Mouse (Mus musculus) forebrain, embryonic 15.5 days (tissue): ENCODE data around the gene Isca2. TPM values are rescaled to one million over a fixed set of nuclear protein-coding genes. Genes with fewer than 3 reads are reported as not detected.

ENCODE experiments used
- ATAC-seq: fragments of 200-750 bp; cut with Nextera tagmentation; replicated peaks from 2 replicates; pipeline ENCODE4 v1.8.0; 2017; ENCODE audit warnings: mild to moderate bottlenecking, moderate TSS enrichment, moderate library complexity
- H3K27ac ChIP-seq: fragments of 300-500 bp; sonication (generic); replicated peaks from 2 replicates; pipeline ENCODE4 v1.5.1; 2015; ENCODE audit warnings: mild to moderate bottlenecking, inconsistent platforms
- H3K27me3 ChIP-seq: fragments of 300-500 bp; sonication (generic); 2 replicates; pipeline ENCODE4 v1.6.1; 2015; ENCODE audit warnings: inconsistent platforms
- H3K36me3 ChIP-seq: fragments of 300-500 bp; sonication (generic); 2 replicates; pipeline ENCODE4 v1.6.1; 2015; ENCODE audit warnings: mild to moderate bottlenecking, inconsistent platforms
- H3K4me1 ChIP-seq: fragments of 300-500 bp; sonication (generic); 2 replicates; pipeline ENCODE4 v1.6.1; 2015; ENCODE audit warnings: inconsistent platforms
- H3K4me2 ChIP-seq: fragments of 300-500 bp; sonication (generic); replicated peaks from 2 replicates; pipeline ENCODE4 v1.6.1; 2015; ENCODE audit warnings: mild to moderate bottlenecking, inconsistent platforms
- H3K4me3 ChIP-seq: fragments of 300-500 bp; sonication (generic); 2 replicates; pipeline ENCODE4 v1.5.1; 2015; ENCODE audit warnings: mild to moderate bottlenecking, inconsistent platforms
- H3K9ac ChIP-seq: fragments of 300-500 bp; sonication (generic); replicated peaks from 2 replicates; pipeline ENCODE4 v1.6.1; 2015; ENCODE audit warnings: mild to moderate bottlenecking, inconsistent platforms
- H3K9me3 ChIP-seq: fragments of 300-500 bp; sonication (generic); 2 replicates; pipeline ENCODE4 v1.6.1; 2016; ENCODE audit warnings: inconsistent platforms
- WGBS: fragments of 180-500 bp; shearing (Covaris S2); methylation state at CpG from one replicate; pipeline ENCODE4 v1.1.7; 2015; ENCODE audit warnings: mixed read lengths; 5-methylcytosine and 5-hydroxymethylcytosine counted together
- polyA plus RNA-seq: library from polyadenylated mRNA; unstranded; fragments of >200 nt; fragmentation: Nextera tagmentation; extraction: Ambion mirVana; gene quantifications from 2 replicates; pipeline ENCODE4 v1.2.1, GENCODE M21; 2015

Gene Isca2
- polyA plus RNA-seq, 1 experiment from 2014 or later = 125 TPM

- Histone ChIP-seq H3K9ac (no peak overlapping the region), H3K4me2 (no peak overlapping the region), H3K36me3 (no peaks in the 10 kb centered on the region), H3K4me3 (no peak overlapping the region), H3K27me3 (no peaks in the 10 kb centered on the region), H3K27ac (no peak overlapping the region), H3K4me1 (no peaks in the 10 kb centered on the region), H3K9me3 (no peaks in the 10 kb centered on the region)
- no peak for ATAC-seq
- 67% methylated on average over 5 of the region's 5 CpGs for WGBS
These were observed 33.7 kb downstream of the Isca2 start for GRCm38 (mm10) chr12:84806726-84807125.

- Histone ChIP-seq H3K36me3 (no peaks in the 10 kb centered on the region), H3K4me3 (no peak overlapping the region), H3K4me1 (no peaks in the 10 kb centered on the region), H3K4me2 (no peak overlapping the region), H3K27ac (no peak overlapping the region), H3K9ac (no peak overlapping the region), H3K9me3 (no peaks in the 10 kb centered on the region), H3K27me3 (no peaks in the 10 kb centered on the region)
- ATAC-seq = no peak
- 79% methylated on average over 13 of the region's 13 CpGs for WGBS
These were observed 34.3 kb downstream of the Isca2 start for GRCm38 (mm10) chr12:84807351-84807750.

GRCm38 (mm10) chr12:84809033-84809432 lies 36.0 kb downstream of the Isca2 start:
- WGBS = 77% methylated on average over 6 of the region's 6 CpGs
- H3K27me3 ChIP-seq = no peaks in the 10 kb centered on the region

GRCm38 (mm10) chr12:84810810-84811209 lies 37.8 kb downstream of the Isca2 start:
- no peaks in the 10 kb centered on the region for H3K27me3 ChIP-seq
- no peak for ATAC-seq
- no peaks in the 10 kb centered on the region for H3K4me1 ChIP-seq
- H3K4me3 ChIP-seq = no peak overlapping the region
- H3K9me3 ChIP-seq = no peaks in the 10 kb centered on the region
- 67% methylated on average over 1 of the region's 1 CpGs for WGBS
- no peak overlapping the region for H3K4me2 ChIP-seq
- H3K9ac ChIP-seq = no peak overlapping the region
- H3K27ac ChIP-seq = no peak overlapping the region
- H3K36me3 ChIP-seq = no peaks in the 10 kb centered on the region

More at GRCm38 (mm10) chr12:84809033-84809432, 36.0 kb downstream of the Isca2 start:
- Histone ChIP-seq H3K4me1 (no peaks in the 10 kb centered on the region), H3K36me3 (no peaks in the 10 kb centered on the region), H3K9me3 (no peaks in the 10 kb centered on the region), H3K9ac (no peak overlapping the region), H3K27ac (no peak overlapping the region), H3K4me3 (no peak overlapping the region), H3K4me2 (no peak overlapping the region)
- ATAC-seq = no peak

GRCm38 (mm10) chr12:84811510-84811909 lies 38.5 kb downstream of the Isca2 start:
- Histone ChIP-seq H3K4me2 (no peak overlapping the region), H3K27me3 (no peaks in the 10 kb centered on the region), H3K4me3 (no peak overlapping the region), H3K27ac (no peak overlapping the region), H3K9ac (no peak overlapping the region), H3K9me3 (no peaks in the 10 kb centered on the region), H3K4me1 (no peaks in the 10 kb centered on the region), H3K36me3 (no peaks in the 10 kb centered on the region)
- ATAC-seq = no peak
- WGBS = 68% methylated on average over 4 of the region's 4 CpGs

GRCm38 (mm10) chr12:84812004-84812403 lies 39.0 kb downstream of the Isca2 start:
- Histone ChIP-seq H3K9me3 (no peaks in the 10 kb centered on the region), H3K4me1 (no peaks in the 10 kb centered on the region), H3K9ac (no peak overlapping the region), H3K4me2 (no peak overlapping the region), H3K36me3 (no peaks in the 10 kb centered on the region), H3K27me3 (no peaks in the 10 kb centered on the region), H3K4me3 (no peak overlapping the region), H3K27ac (no peak overlapping the region)
- no peak for ATAC-seq
- 64% methylated on average over 3 of the region's 3 CpGs for WGBS

GRCm38 (mm10) chr12:84813773-84814172 lies 40.7 kb downstream of the Isca2 start:
- 43% methylated on average over 7 of the region's 7 CpGs for WGBS
- H3K27me3 ChIP-seq = no peaks in the 10 kb centered on the region
- H3K4me1 ChIP-seq = no peaks in the 10 kb centered on the region
- no peak overlapping the region for H3K27ac ChIP-seq
- ATAC-seq = no peak
- no peaks in the 10 kb centered on the region for H3K36me3 ChIP-seq
- H3K9me3 ChIP-seq = no peaks in the 10 kb centered on the region
- H3K4me3 ChIP-seq = no peak overlapping the region
- H3K4me2 ChIP-seq = no peak overlapping the region
- H3K9ac ChIP-seq = no peak overlapping the region

- no peaks in the 10 kb centered on the region for H3K36me3 ChIP-seq
- H3K4me2 ChIP-seq = no peak overlapping the region
- ATAC-seq = no peak
- no peak overlapping the region for H3K9ac ChIP-seq
- 85% methylated on average over 3 of the region's 3 CpGs for WGBS
- no peak overlapping the region for H3K4me3 ChIP-seq
- H3K4me1 ChIP-seq = no peaks in the 10 kb centered on the region; the same call in 1 of the 2 replicates
- no peaks in the 10 kb centered on the region for H3K27me3 ChIP-seq
- H3K9me3 ChIP-seq = no peaks in the 10 kb centered on the region
- H3K27ac ChIP-seq = no peak overlapping the region
These were observed 41.7 kb downstream of the Isca2 start for GRCm38 (mm10) chr12:84814663-84815325.

- no peaks in the 10 kb centered on the region for H3K36me3 ChIP-seq
- H3K27ac ChIP-seq = no peak overlapping the region
- no peak overlapping the region for H3K4me3 ChIP-seq
- no peaks in the 10 kb centered on the region for H3K9me3 ChIP-seq
- 59% methylated on average over 4 of the region's 4 CpGs for WGBS
- no peak overlapping the region for H3K4me2 ChIP-seq
- H3K27me3 ChIP-seq = no peaks in the 10 kb centered on the region
- no peak for ATAC-seq
- H3K4me1 ChIP-seq = no peaks in the 10 kb centered on the region; the same call in 1 of the 2 replicates
- no peak overlapping the region for H3K9ac ChIP-seq
These were observed 45.4 kb downstream of the Isca2 start for GRCm38 (mm10) chr12:84818496-84818895.

- ATAC-seq = 0 out of 2 replicates have a peak, but pooled peaks have one; percentile 16
- no peaks in the 10 kb centered on the region for H3K27me3 ChIP-seq
- no peak overlapping the region for H3K4me3 ChIP-seq
- 78% methylated on average over 13 of the region's 13 CpGs for WGBS
- H3K4me1 ChIP-seq = no peaks in the 10 kb centered on the region; the same call in 1 of the 2 replicates
- no peaks in the 10 kb centered on the region for H3K36me3 ChIP-seq
- no peaks in the 10 kb centered on the region for H3K9me3 ChIP-seq
- H3K9ac ChIP-seq = no peak overlapping the region
- H3K4me2 ChIP-seq = no peak overlapping the region
- H3K27ac ChIP-seq = 0 out of 2 replicates have a peak overlapping the region, but pooled peaks have one; percentile 33
These were observed 46.5 kb downstream of the Isca2 start for GRCm38 (mm10) chr12:84819236-84820168.

GRCm38 (mm10) chr12:84823601-84824000 lies 50.5 kb downstream of the Isca2 start:
- no peaks in the 10 kb centered on the region for H3K27me3 ChIP-seq
- H3K4me1 ChIP-seq = no peaks in the 10 kb centered on the region; the same call in 1 of the 2 replicates
- H3K9ac ChIP-seq = no peak overlapping the region
- no peak overlapping the region for H3K4me2 ChIP-seq
- no peaks in the 10 kb centered on the region for H3K9me3 ChIP-seq
- ATAC-seq = no peak
- H3K4me3 ChIP-seq = no peak overlapping the region
- no peaks in the 10 kb centered on the region for H3K36me3 ChIP-seq
- WGBS = 80% methylated on average over 7 of the region's 7 CpGs
- H3K27ac ChIP-seq = no peak overlapping the region

- no peaks in the 10 kb centered on the region for H3K4me1 ChIP-seq
- 52% methylated on average over 5 of the region's 5 CpGs for WGBS
- H3K36me3 ChIP-seq = no peaks in the 10 kb centered on the region
- no peak overlapping the region for H3K27ac ChIP-seq
- no peaks in the 10 kb centered on the region for H3K27me3 ChIP-seq
- no peak overlapping the region for H3K4me3 ChIP-seq
- H3K9ac ChIP-seq = no peak overlapping the region
- no peak overlapping the region for H3K4me2 ChIP-seq
- no peaks in the 10 kb centered on the region for H3K9me3 ChIP-seq
- no peak for ATAC-seq
These were observed 51.2 kb downstream of the Isca2 start for GRCm38 (mm10) chr12:84824203-84824602.
